Mouse (Mus musculus): ENCODE results near the gene Gucd1. TPM values are rescaled to one million over a fixed set of nuclear protein-coding genes. Genes with fewer than 3 reads are reported as not detected.

Gucd1 gene
- polyA plus RNA-seq, 1 experiment = 18.1 TPM

DNA sequence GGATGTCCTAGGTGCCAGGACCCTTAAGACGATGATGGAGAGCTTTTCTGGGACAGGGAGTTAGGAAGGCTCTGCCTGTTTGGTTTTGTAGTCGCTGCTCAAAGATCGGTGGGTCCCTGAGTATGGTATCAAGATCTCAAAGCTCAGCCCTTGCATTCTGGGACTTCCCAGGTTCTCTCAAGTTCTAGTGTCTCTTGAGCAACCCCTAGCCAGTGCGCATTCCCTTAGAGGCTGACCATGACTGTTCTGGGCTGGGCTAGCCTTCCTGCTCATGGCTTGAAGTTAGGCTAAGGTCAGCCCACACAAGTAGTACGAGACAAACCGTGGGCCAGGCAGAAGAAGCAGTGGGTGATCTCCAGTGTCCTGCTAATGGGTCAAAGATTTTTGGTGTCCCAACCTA, 199.6 kb downstream of the Gucd1 start:
- H3K27ac ChIP-seq (ENCODE audit: insufficient read depth, low read length) = no peak overlapping the region
- TF ChIP-seq CTCF (IDR thresholded peaks at IDR 0.05; ENCODE audit: borderline replicate concordance, insufficient read depth, low read length) (no peak), POLR2A (IDR thresholded peaks at IDR 0.05; ENCODE audit: low read depth, low read length) (no peak)
- H3K4me3 ChIP-seq (ENCODE audit: insufficient read depth, low read length) = no peak overlapping the region
- no peaks in the 10 kb centered on the region for H3K4me1 ChIP-seq (ENCODE audit: control insufficient read depth, insufficient read depth, low read length)

DNA sequence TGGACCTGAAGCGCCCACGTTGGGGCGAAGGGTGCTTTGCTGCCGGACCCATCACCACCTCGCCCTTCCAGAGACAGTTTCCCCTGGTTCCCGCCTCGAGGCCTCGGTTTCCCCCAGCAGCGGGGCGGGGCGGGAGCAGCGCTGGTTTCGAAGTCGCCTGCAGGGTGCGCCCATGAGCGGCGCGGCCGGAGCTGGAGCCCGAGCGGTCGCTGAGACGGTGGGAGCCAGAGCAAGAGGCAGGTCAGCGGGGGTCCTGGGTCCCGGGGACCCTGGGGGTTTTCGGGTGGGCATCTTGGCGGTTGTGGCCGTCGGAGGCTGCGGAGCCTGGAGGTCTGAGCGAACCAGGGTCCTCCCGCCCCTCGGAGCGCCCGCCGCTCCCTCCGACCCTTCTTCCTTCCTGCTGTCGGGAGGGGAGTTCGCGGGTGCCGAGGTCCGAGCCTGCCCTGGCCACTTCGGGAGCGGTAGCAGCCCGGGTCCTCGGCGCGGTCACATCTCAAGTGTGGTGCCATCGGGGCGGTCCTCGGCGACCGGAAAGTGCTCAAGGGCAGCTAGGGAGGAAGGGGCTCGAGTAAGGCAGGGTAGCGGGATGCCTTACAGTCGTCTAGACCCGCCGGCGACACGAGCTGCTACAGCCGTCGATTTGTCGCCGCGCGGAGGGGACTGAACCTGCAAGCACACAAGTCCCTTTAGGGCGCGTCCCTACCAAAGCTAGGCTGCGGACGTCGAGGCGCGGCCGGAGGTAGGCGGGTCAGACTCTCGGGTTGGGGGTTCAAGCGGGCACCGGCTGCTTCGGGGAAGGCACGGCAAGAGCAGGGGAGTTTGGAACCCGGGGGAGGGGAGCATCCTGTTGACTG, 200.6 kb downstream of the Gucd1 start:
- Histone ChIP-seq H3K4me3 (ENCODE audit: insufficient read depth, low read length) (peak overlapping the region; percentile 29), H3K27ac (ENCODE audit: insufficient read depth, low read length) (no peak overlapping the region), H3K4me1 (ENCODE audit: control insufficient read depth, insufficient read depth, low read length) (no peaks in the 10 kb centered on the region)
- 0 out of 2 replicates have a peak, but pooled peaks have one; percentile 35 for TF ChIP-seq CTCF (IDR thresholded peaks at IDR 0.05; ENCODE audit: borderline replicate concordance, insufficient read depth, low read length)
- TF ChIP-seq POLR2A (IDR thresholded peaks at IDR 0.05; ENCODE audit: low read depth, low read length) = no peak

DNA sequence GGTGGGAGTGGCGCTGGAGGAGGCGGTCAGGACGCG, 201.1 kb downstream of the Gucd1 start, which contains the start of gene Adora2a:
TSS of gene Adora2a (plus strand) at position 6 of the 36 bp plus-strand sequence.
- Histone ChIP-seq H3K27ac (ENCODE audit: insufficient read depth, low read length) (no peak within 1 kb of the TSS), H3K4me3 (ENCODE audit: insufficient read depth, low read length) (peak within 1 kb of the TSS; percentile 29)
- TF ChIP-seq POLR2A (IDR thresholded peaks at IDR 0.05; ENCODE audit: low read depth, low read length) = no peak
- TF ChIP-seq CTCF (IDR thresholded peaks at IDR 0.05; ENCODE audit: borderline replicate concordance, insufficient read depth, low read length) = no peak

DNA sequence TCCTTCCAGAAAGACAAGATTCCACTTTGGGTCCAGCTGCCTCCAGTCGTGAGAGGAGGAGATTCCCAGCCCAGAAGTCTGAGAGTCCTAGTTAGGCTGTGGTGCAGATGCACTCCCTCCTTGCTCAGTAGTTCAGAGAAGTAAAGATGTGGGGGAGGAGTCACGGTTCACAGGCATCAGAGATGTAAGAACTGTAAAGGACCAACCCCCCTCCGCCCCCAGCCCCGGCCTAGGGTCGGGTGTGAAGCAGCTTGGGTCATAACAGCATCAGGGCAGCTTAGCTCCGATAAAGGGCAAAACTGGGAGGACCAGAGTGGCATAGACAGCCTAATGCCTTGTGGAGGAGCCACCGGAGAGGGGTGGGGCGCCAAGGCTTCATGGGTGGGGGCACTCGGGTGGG, 201.3 kb downstream of the Gucd1 start:
- Histone ChIP-seq H3K4me1 (ENCODE audit: control insufficient read depth, insufficient read depth, low read length) (no peaks in the 10 kb centered on the region), H3K4me3 (ENCODE audit: insufficient read depth, low read length) (no peak overlapping the region), H3K27ac (ENCODE audit: insufficient read depth, low read length) (no peak overlapping the region)
- no peak for TF ChIP-seq CTCF (IDR thresholded peaks at IDR 0.05; ENCODE audit: borderline replicate concordance, insufficient read depth, low read length)
- TF ChIP-seq POLR2A (IDR thresholded peaks at IDR 0.05; ENCODE audit: low read depth, low read length) = no peak

More for the DNA sequence above, 201.1 kb downstream of the Gucd1 start, which contains the start of gene Adora2a:
- no peaks in the 10 kb centered on the region for H3K4me1 ChIP-seq (ENCODE audit: control insufficient read depth, insufficient read depth, low read length)

DNA sequence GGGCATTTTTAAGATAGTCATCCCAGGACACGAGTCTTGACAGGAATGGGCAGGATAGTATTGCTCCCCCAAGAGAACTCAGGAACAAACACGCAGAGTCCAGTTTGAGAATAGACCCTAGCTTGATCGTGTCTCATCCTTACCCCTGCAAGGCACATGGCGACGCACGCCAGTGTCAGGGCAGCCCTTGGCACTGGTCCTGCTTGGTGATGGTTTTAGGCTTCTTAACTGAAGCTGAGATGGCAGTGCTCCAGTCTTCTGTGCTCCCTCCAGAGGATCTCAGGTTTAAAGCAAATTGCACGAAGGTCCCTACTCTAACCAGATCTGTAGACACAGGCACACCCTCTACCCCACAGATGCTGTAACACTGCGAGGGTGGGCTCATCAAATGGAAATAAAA, 202.0 kb downstream of the Gucd1 start:
- TF ChIP-seq POLR2A (IDR thresholded peaks at IDR 0.05; ENCODE audit: low read depth, low read length) = no peak
- no peak for TF ChIP-seq CTCF (IDR thresholded peaks at IDR 0.05; ENCODE audit: borderline replicate concordance, insufficient read depth, low read length)
- H3K4me3 ChIP-seq (ENCODE audit: insufficient read depth, low read length) = no peak overlapping the region
- H3K4me1 ChIP-seq (ENCODE audit: control insufficient read depth, insufficient read depth, low read length) = no peaks in the 10 kb centered on the region
- no peak overlapping the region for H3K27ac ChIP-seq (ENCODE audit: insufficient read depth, low read length)

DNA sequence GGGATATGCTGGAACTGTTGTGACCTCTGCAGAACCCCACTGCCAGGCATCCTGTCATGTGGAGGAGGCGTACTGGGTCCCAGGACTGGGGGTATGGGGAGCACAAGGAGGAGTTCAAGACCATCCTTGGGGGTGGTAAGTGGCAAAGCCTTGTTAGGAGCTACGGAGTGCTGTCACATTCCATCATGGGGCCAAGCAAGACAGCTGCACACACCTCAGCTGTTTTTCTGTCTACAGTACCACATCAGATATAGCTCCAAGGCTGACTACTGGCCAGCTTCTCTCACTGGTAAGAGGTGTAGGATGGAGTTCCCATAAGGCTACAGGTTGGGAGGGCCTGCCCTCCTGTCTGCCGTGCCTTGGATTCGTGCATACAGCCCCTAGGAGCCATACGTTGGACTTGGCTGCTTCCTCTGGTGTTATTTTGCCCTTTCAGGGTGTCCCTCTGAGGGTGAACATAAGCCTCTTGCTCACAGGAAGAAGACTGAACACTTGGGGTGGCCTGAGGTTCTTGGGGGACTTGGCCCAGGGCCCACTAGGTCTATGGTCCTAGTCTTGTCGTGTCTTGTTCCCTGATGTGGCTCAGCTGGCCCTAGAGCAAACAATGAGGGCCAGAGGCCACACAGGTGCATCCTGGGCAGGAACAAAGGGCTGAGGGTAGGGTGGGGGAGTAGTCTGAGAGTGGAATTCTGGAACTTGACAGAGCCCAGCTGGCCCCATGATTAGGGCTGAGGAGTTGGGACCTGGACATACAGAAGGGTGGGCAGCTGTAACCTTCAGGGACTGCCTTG, 203.4 kb downstream of the Gucd1 start:
- no peak for TF ChIP-seq POLR2A (IDR thresholded peaks at IDR 0.05; ENCODE audit: low read depth, low read length)
- TF ChIP-seq CTCF (IDR thresholded peaks at IDR 0.05; ENCODE audit: borderline replicate concordance, insufficient read depth, low read length) = no peak
- Histone ChIP-seq H3K4me1 (ENCODE audit: control insufficient read depth, insufficient read depth, low read length) (no peaks in the 10 kb centered on the region), H3K27ac (ENCODE audit: insufficient read depth, low read length) (no peak overlapping the region), H3K4me3 (ENCODE audit: insufficient read depth, low read length) (no peak overlapping the region)

DNA sequence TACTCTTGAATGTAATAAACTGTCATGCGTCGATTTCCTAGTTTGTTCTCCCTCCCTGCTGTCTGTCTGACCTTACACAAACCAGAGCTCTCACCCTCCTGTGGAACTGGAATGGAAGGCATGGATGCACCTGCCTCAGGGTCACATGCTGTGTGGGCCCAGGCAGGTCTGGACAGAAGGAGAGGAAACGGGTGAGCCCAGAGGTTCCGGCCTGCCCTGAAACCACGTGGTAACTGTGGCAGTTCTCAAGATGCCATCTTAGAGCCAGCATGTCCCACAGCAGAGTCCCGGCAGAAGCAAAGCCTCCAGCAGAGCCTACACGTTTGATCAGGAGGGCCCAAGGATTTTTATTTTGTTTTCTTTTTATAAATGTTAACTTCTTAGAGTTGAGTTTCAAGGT, 205.4 kb downstream of the Gucd1 start:
- Histone ChIP-seq H3K4me1 (ENCODE audit: control insufficient read depth, insufficient read depth, low read length) (no peaks in the 10 kb centered on the region), H3K27ac (ENCODE audit: insufficient read depth, low read length) (no peak overlapping the region), H3K4me3 (ENCODE audit: insufficient read depth, low read length) (no peak overlapping the region)
- TF ChIP-seq CTCF (IDR thresholded peaks at IDR 0.05; ENCODE audit: borderline replicate concordance, insufficient read depth, low read length) = no peak
- no peak for TF ChIP-seq POLR2A (IDR thresholded peaks at IDR 0.05; ENCODE audit: low read depth, low read length)

DNA sequence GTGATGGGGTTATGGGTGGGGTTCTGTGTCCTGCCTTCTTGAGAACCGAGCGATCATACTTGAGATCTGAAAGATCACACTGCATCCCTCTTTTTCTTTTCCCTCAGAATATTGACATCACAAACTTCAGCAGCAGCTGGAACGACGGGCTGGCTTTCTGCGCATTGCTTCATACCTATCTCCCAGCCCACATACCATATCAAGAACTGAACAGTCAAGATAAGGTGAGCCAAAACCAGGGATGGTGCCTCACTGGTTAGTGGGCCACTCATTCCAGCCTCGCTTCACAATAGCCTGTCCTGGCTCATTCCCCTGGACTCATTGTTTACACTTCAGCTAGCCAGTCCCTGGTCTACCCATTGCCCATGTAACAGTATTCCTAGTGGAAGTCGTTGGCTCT, 210.6 kb downstream of the Gucd1 start:
- H3K4me1 ChIP-seq (ENCODE audit: control insufficient read depth, insufficient read depth, low read length) = no peaks in the 10 kb centered on the region

DNA sequence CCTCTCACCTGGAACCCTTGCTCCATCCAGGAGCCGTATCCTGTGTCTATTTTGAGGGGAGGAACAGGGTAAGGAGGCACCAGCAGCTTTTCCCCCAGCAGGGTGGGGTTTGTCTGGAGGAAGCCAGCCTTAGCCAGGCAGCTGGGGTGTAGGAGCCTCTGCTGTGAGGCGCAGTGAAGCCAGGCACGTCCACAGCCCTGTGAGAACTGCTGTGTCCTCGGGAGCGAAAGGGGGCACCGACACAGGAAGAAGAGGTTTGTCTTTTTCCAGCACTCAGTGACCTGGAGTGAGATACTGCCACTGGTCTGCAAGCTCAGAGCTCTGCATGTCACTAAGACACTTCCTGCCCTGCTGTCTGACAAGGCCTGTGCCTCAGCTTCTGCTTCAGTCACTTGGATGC, 213.4 kb downstream of the Gucd1 start:
- peaks cover 5% of the 10 kb centered on the region for H3K4me1 ChIP-seq (ENCODE audit: control insufficient read depth, insufficient read depth, low read length)
- TF ChIP-seq POLR2A (IDR thresholded peaks at IDR 0.05; ENCODE audit: low read depth, low read length) (no peak), CTCF (IDR thresholded peaks at IDR 0.05; ENCODE audit: borderline replicate concordance, insufficient read depth, low read length) (no peak)
- no peak overlapping the region for H3K4me3 ChIP-seq (ENCODE audit: insufficient read depth, low read length)
- H3K27ac ChIP-seq (ENCODE audit: insufficient read depth, low read length) = no peak overlapping the region

More for the DNA sequence above, 210.6 kb downstream of the Gucd1 start:
- no peak overlapping the region for H3K4me3 ChIP-seq (ENCODE audit: insufficient read depth, low read length)
- H3K27ac ChIP-seq (ENCODE audit: insufficient read depth, low read length) = no peak overlapping the region
- TF ChIP-seq POLR2A (IDR thresholded peaks at IDR 0.05; ENCODE audit: low read depth, low read length) (no peak), CTCF (IDR thresholded peaks at IDR 0.05; ENCODE audit: borderline replicate concordance, insufficient read depth, low read length) (no peak)

DNA sequence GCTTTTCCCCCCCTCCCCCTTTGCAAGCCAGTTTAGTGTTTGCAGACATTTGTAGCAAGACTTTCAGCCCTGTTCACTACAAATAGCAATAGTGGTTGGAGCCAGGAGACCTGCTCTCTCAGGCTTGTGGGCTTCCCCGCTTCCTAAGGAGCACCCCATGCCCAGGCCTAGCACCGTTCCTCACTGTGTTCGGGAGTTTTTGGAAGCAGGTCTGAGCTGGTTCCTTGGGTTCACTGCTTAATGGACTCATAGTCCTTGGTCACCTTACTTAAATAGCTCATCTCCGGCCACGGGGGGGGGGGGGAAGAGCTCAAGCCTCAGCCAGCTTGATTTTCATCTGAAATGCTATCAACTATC, 213.7 kb downstream of the Gucd1 start:
- Histone ChIP-seq H3K4me1 (ENCODE audit: control insufficient read depth, insufficient read depth, low read length) (peaks cover 9% of the 10 kb centered on the region), H3K4me3 (ENCODE audit: insufficient read depth, low read length) (no peak overlapping the region), H3K27ac (ENCODE audit: insufficient read depth, low read length) (no peak overlapping the region)
- no peak for TF ChIP-seq POLR2A (IDR thresholded peaks at IDR 0.05; ENCODE audit: low read depth, low read length)
- TF ChIP-seq CTCF (IDR thresholded peaks at IDR 0.05; ENCODE audit: borderline replicate concordance, insufficient read depth, low read length) = no peak
